20 mouse cellular contexts compared by ENCODE assay signal in genomic region chr2:132084813-132085212, GRCm38 (mm10). TPM values are rescaled to one million over a fixed set of nuclear protein-coding genes. Genes with fewer than 3 reads are reported as not detected.
DNase-seq lines count a peak whose midpoint lies in the region; ATAC-seq and TF ChIP-seq lines count a peak whose summit lies in the region.
"Had no signal": no experiment of that assay in that cellular context is flagged by ENCODE, and none has a peak within 500 bp of the region (broad histone marks: within the 10 kb centered on the region; RNA-seq: fewer than 3 reads in every experiment).

No protein-coding gene starts in this region.

- H3K79me2 ChIP-seq in MEL (ENCODE audit: control insufficient read depth, insufficient read depth, low read length, poor library complexity) (no peaks in the 10 kb centered on the region), myocyte (ENCODE audit: control insufficient read depth, insufficient read depth) (no peaks in the 10 kb centered on the region)

- TF ChIP-seq POLR2A in MEL (IDR thresholded peaks at IDR 0.05; ENCODE audit: control insufficient read depth in 1 of 2, insufficient read depth in 1 of 2, low read depth in 1 of 2, low read length in 2 of 2, poor library complexity in 1 of 2) (no peak), myocyte (IDR thresholded peaks at IDR 0.05; ENCODE audit: insufficient read length, low read depth) (no peak)

- no peak for TF ChIP-seq EP300 in liver, postnatal 0 days (IDR thresholded peaks at IDR 0.05; ENCODE audit: low read depth)
- peak; percentile 14 to 65; a peak in 1 of 4 replicates for TF ChIP-seq EP300 in MEL (IDR thresholded peaks at IDR 0.05; ENCODE audit: low read depth in 1 of 2, low read length in 2 of 2)

- no peak for DNase-seq in liver, postnatal 0 days
- DNase-seq in MEL (ENCODE audit: low read depth, low spot score), result peak; percentile 54
- DNase-seq in layer of hippocampus, postnatal 10 days (ENCODE audit: low spot score in 2 of 2), result no peak
- no peak for DNase-seq in embryo, embryonic 11 days
- DNase-seq: B cell, adult 2 months; cerebellum, adult 8-10 months; cerebellum, postnatal 25 days; forebrain, postnatal 0 days; gastrocnemius, postnatal 36 days; heart, postnatal 10 days; kidney, adult 18-20 months had no signal

- no peak for TF ChIP-seq CTCF in liver, postnatal 0 days (IDR thresholded peaks at IDR 0.05; ENCODE audit: low read depth)
- TF ChIP-seq CTCF in MEL (IDR thresholded peaks at IDR 0.05 in 2 of 3, conservative IDR thresholded peaks at IDR 0.05 in 1 of 3; ENCODE audit: control insufficient read depth in 1 of 3, insufficient read depth in 1 of 3, low read depth in 2 of 3, low read length in 3 of 3, poor library complexity in 1 of 3, severe bottlenecking in 1 of 3), result no peak

- no peak overlapping the region for H3K4me2 ChIP-seq in liver, postnatal 0 days (ENCODE audit: low read depth, low read length)
- no peak overlapping the region for H3K4me2 ChIP-seq in liver, embryonic 12.5 days
- peak overlapping the region; percentile 37 for H3K4me2 ChIP-seq in myocyte (ENCODE audit: low read depth)
- H3K4me2 ChIP-seq: embryonic facial prominence, embryonic 13.5 days; forebrain, embryonic 13.5 days; hindbrain, embryonic 14.5 days; intestine, embryonic 15.5 days had no signal

- ATAC-seq in liver, postnatal 0 days, result peak; percentile 42; the same call in 1 of the 2 replicates
- ATAC-seq in liver, embryonic 12.5 days, result no peak
- ATAC-seq: forebrain, embryonic 13.5 days; forebrain, postnatal 0 days; intestine, embryonic 15.5 days had no signal

- no peak overlapping the region for H3ac ChIP-seq in myocyte (ENCODE audit: control insufficient read depth, insufficient read length)

- H3K4me1 ChIP-seq in liver, postnatal 0 days (ENCODE audit: insufficient read depth), result peaks cover 5% of the 10 kb centered on the region
- no peaks in the 10 kb centered on the region for H3K4me1 ChIP-seq in liver, embryonic 12.5 days
- H3K4me1 ChIP-seq in MEL (ENCODE audit: control insufficient read depth in 1 of 2, insufficient read depth in 2 of 2, low read length in 2 of 2), result peaks cover 11 to 32% of the 10 kb centered on the region in 2 experiments; a peak in 2 of 4 replicates
- H3K4me1 ChIP-seq in brown adipose tissue, adult 24 weeks (ENCODE audit: control insufficient read depth, insufficient read depth, insufficient read length, low read length), result peaks cover 8% of the 10 kb centered on the region
- H3K4me1 ChIP-seq: embryonic facial prominence, embryonic 13.5 days; forebrain, embryonic 13.5 days; hindbrain, embryonic 10.5 days; intestine, embryonic 15.5 days had no signal

- no peaks in the 10 kb centered on the region for H3K9me3 ChIP-seq in liver, postnatal 0 days (ENCODE audit: low read length)
- no peaks in the 10 kb centered on the region for H3K9me3 ChIP-seq in liver, embryonic 12.5 days (replicated peaks)
- no peaks in the 10 kb centered on the region for H3K9me3 ChIP-seq in MEL (replicated peaks; ENCODE audit: insufficient read depth, low read length)
- H3K9me3 ChIP-seq: embryonic facial prominence, embryonic 13.5 days; forebrain, embryonic 13.5 days; heart, embryonic 10.5 days; hindbrain, embryonic 10.5 days; intestine, embryonic 15.5 days had no signal

- peaks cover 30% of the 10 kb centered on the region for H3K36me3 ChIP-seq in liver, postnatal 0 days (replicated peaks; ENCODE audit: insufficient read depth, low read length)
- 0 out of 2 replicates have a peak, but pooled peaks cover 4% of the 10 kb centered on the region for H3K36me3 ChIP-seq in liver, embryonic 12.5 days
- peaks cover 0 to 13% of the 10 kb centered on the region in 2 experiments; a peak in 2 of 4 replicates for H3K36me3 ChIP-seq in MEL (ENCODE audit: control insufficient read depth in 1 of 2, insufficient read depth in 2 of 2, low read length in 2 of 2)
- peaks cover 48% of the 10 kb centered on the region for H3K36me3 ChIP-seq in myocyte (ENCODE audit: control insufficient read depth, insufficient read depth)

- no peak overlapping the region for H3K4me3 ChIP-seq in liver, postnatal 0 days (ENCODE audit: low read depth, low read length)
- no peak overlapping the region for H3K4me3 ChIP-seq in liver, embryonic 12.5 days
- H3K4me3 ChIP-seq in MEL (ENCODE audit: control insufficient read depth in 1 of 2, insufficient read depth in 1 of 2, low read depth in 2 of 2, low read length in 2 of 2) (0 out of 4 replicates have a peak overlapping the region, but pooled peaks of 1 of the 2 experiments have one; percentile 2), myocyte (no peak overlapping the region)
- H3K4me3 ChIP-seq in brown adipose tissue, adult 24 weeks (ENCODE audit: insufficient read depth, low read depth, low read length), result no peak overlapping the region
- H3K4me3 ChIP-seq: embryonic facial prominence, embryonic 13.5 days; forebrain, embryonic 13.5 days; heart, embryonic 10.5 days; hindbrain, embryonic 10.5 days; intestine, embryonic 15.5 days had no signal

- H3K9ac ChIP-seq in liver, postnatal 0 days (replicated peaks), result no peak overlapping the region
- no peak overlapping the region for H3K9ac ChIP-seq in liver, embryonic 12.5 days
- H3K9ac ChIP-seq in MEL (ENCODE audit: control insufficient read depth, low read depth, low read length, poor library complexity, severe bottlenecking), result no peak overlapping the region
- H3K9ac ChIP-seq: embryonic facial prominence, embryonic 13.5 days; forebrain, embryonic 13.5 days; forebrain, postnatal 0 days; hindbrain, embryonic 14.5 days; intestine, embryonic 15.5 days had no signal

- no peaks in the 10 kb centered on the region for H3K27me3 ChIP-seq in liver, postnatal 0 days (ENCODE audit: insufficient read depth, low read length)
- H3K27me3 ChIP-seq in liver, embryonic 12.5 days (replicated peaks), result no peaks in the 10 kb centered on the region
- no peaks in the 10 kb centered on the region for H3K27me3 ChIP-seq in MEL (ENCODE audit: control insufficient read depth in 1 of 2, insufficient read depth in 2 of 2, low read length in 2 of 2)
- no peaks in the 10 kb centered on the region for H3K27me3 ChIP-seq in myocyte (ENCODE audit: control insufficient read depth, insufficient read depth, insufficient read length)
- H3K27me3 ChIP-seq: embryonic facial prominence, embryonic 13.5 days; forebrain, embryonic 13.5 days; intestine, embryonic 15.5 days had no signal

- TF ChIP-seq RAD21 in MEL (IDR thresholded peaks at IDR 0.05; ENCODE audit: low read depth, low read length), result no peak

- no peak overlapping the region for H3K27ac ChIP-seq in liver, postnatal 0 days (ENCODE audit: low read depth)
- no peak overlapping the region for H3K27ac ChIP-seq in liver, embryonic 12.5 days
- H3K27ac ChIP-seq in MEL (ENCODE audit: control insufficient read depth, low read depth, low read length), result peak overlapping the region; percentile 67
- peak overlapping the region; percentile 33 for H3K27ac ChIP-seq in brown adipose tissue, adult 24 weeks (replicated peaks; ENCODE audit: low read depth, low read length)
- H3K27ac ChIP-seq: embryonic facial prominence, embryonic 13.5 days; forebrain, embryonic 13.5 days; heart, embryonic 10.5 days; hindbrain, embryonic 10.5 days; hindbrain, embryonic 14.5 days; intestine, embryonic 15.5 days had no signal

TF ChIP-seq in MEL, 35 proteins besides CTCF, POLR2A, EP300 and RAD21 (continues in another document):
- TF ChIP-seq USF1 (IDR thresholded peaks at IDR 0.05; ENCODE audit: low read depth, low read length) (no peak; the same call in 1 of the 2 replicates), SIN3A (IDR thresholded peaks at IDR 0.05; ENCODE audit: low read length) (peak; percentile 46; the same call in 1 of the 2 replicates), BHLHE40 (IDR thresholded peaks at IDR 0.05; ENCODE audit: borderline replicate concordance, low read depth, low read length) (no peak), TAL1 (IDR thresholded peaks at IDR 0.05; ENCODE audit: low read length) (no peak), NELFE (IDR thresholded peaks at IDR 0.05; ENCODE audit: low read depth, low read length) (no peak; the same call in 1 of the 2 replicates), KAT2A (conservative IDR thresholded peaks at IDR 0.05; ENCODE audit: low read depth, low read length) (0 out of 2 replicates have a peak, but pooled peaks have one; percentile 33), ZMIZ1 (IDR thresholded peaks at IDR 0.05; ENCODE audit: low read depth, low read length) (no peak), MEF2A (IDR thresholded peaks at IDR 0.05; ENCODE audit: extremely low read depth, insufficient replicate concordance, low read depth, low read length, poor library complexity, severe bottlenecking) (no peak), MAZ (IDR thresholded peaks at IDR 0.05; ENCODE audit: low read depth, low read length) (no peak), MAX (IDR thresholded peaks at IDR 0.05; ENCODE audit: low read length) (0 out of 2 replicates have a peak, but pooled peaks have one; percentile 11)

TF ChIP-seq in myocyte, 11 proteins besides CTCF, POLR2A, EP300 and RAD21:
- TF ChIP-seq CEBPB (IDR thresholded peaks at IDR 0.05; ENCODE audit: insufficient read depth, poor library complexity, severe bottlenecking) (peak; percentile 99), TCF12 (IDR thresholded peaks at IDR 0.05; ENCODE audit: insufficient read depth, poor library complexity, severe bottlenecking) (no peak)

RNA-seq across cellular contexts. Expression of gene Rassf2, which starts 54.8 kb away (rescaled TPM):
- 1.9 and 3.0 TPM in 2 replicates for polyA plus RNA-seq in liver, postnatal 0 days (2015; fragmentation: Nextera tagmentation; extraction: Ambion mirVana)
- 3.1 and 3.5 TPM in 2 replicates for polyA plus RNA-seq in liver, embryonic 12.5 days (2016; fragmentation: Nextera tagmentation; extraction: Ambion mirVana)
- 0.59 and 0.69 TPM in 2 replicates for total RNA-seq in MEL (2012; rRNA removed)
- polyA plus RNA-seq in MEL (2012; ENCODE audit: insufficient read depth in 1 of 2, insufficient read length in 2 of 2, low read depth in 1 of 2, low replicate concordance in 2 of 2, missing spikeins in 1 of 2), result 1 to 10 TPM in 1 of 2 experiments, not detected in 1; 4.1 TPM
- polyA plus RNA-seq in brown adipose tissue, adult 24 weeks (2012; ENCODE audit: insufficient read depth, insufficient read length, missing spikeins), result 7.8 and 18.5 TPM in 2 replicates
- polyA plus RNA-seq in myocyte (2012; fragmentation: generic; extraction: Trizol), result 8.4 TPM
- total RNA-seq in layer of hippocampus, postnatal 10 days (2021), result 10 to 100 TPM; 37.4 to 39.8 TPM

Comparison
In these comparisons a context has a peak if more than half of its experiments do, and no peak if none do; other contexts are left out.
1. H3K27ac ChIP-seq: peak in MEL (single experiment) and brown adipose tissue, adult 24 weeks (single experiment); none in liver, postnatal 0 days (single experiment) and liver, embryonic 12.5 days (single experiment).